In genomic region chr11:72207834-72208377, GRCm38 (mm10) we compare ENCODE assay signal across 7 mouse cellular contexts. TPM values are rescaled to one million over a fixed set of nuclear protein-coding genes. Genes with fewer than 3 reads are reported as not detected.
DNase-seq lines count a peak whose midpoint lies in the region; ATAC-seq and TF ChIP-seq lines count a peak whose summit lies in the region.

No protein-coding gene starts in this region.

- no peak for DNase-seq in testis, postnatal 10 days (ENCODE audit: low spot score)
- no peak for DNase-seq in hindbrain, embryonic 11.5 days (ENCODE audit: low spot score)
- DNase-seq in liver, embryonic 11.5 days (ENCODE audit: low spot score), result no peak
- no peak for DNase-seq in spleen, adult 18-20 months

- peak overlapping the region; percentile 91 for H3K4me3 ChIP-seq in testis, adult 2 months (ENCODE audit: control insufficient read depth, low read depth, low read length)
- H3K4me3 ChIP-seq in hindbrain, embryonic 11.5 days (ENCODE audit: low read depth, low read length), result peak overlapping the region; percentile 70
- H3K4me3 ChIP-seq in liver, embryonic 11.5 days (ENCODE audit: low read depth, low read length), result peak overlapping the region; percentile 85

- peak overlapping the region; percentile 62 for H3K9ac ChIP-seq in hindbrain, embryonic 11.5 days (ENCODE audit: low read depth, low read length)
- peak overlapping the region; percentile 83 for H3K9ac ChIP-seq in liver, embryonic 11.5 days (ENCODE audit: low read depth, low read length)

- no peaks in the 10 kb centered on the region for H3K9me3 ChIP-seq in hindbrain, embryonic 11.5 days (ENCODE audit: control insufficient read depth, low read length)
- no peaks in the 10 kb centered on the region for H3K9me3 ChIP-seq in liver, embryonic 11.5 days (ENCODE audit: control insufficient read depth, low read length)

- H3K27ac ChIP-seq in testis, adult 2 months (ENCODE audit: control insufficient read depth, insufficient read depth, low read depth, low read length), result peak overlapping the region; percentile 99
- no peak overlapping the region for H3K27ac ChIP-seq in hindbrain, embryonic 11.5 days (ENCODE audit: low read depth, low read length)
- no peak overlapping the region; the same call in 1 of the 2 replicates for H3K27ac ChIP-seq in liver, embryonic 11.5 days (ENCODE audit: low read depth, low read length)

- peak overlapping the region; percentile 77 for H3K4me2 ChIP-seq in hindbrain, embryonic 11.5 days (replicated peaks; ENCODE audit: low read depth, low read length)
- peak overlapping the region; percentile 95 for H3K4me2 ChIP-seq in liver, embryonic 11.5 days

- H3K27me3 ChIP-seq in testis, adult 2 months (ENCODE audit: control insufficient read depth, insufficient read depth, low read length), result no peaks in the 10 kb centered on the region
- no peaks in the 10 kb centered on the region for H3K27me3 ChIP-seq in hindbrain, embryonic 11.5 days (ENCODE audit: control insufficient read depth, insufficient read depth, low read length)
- H3K27me3 ChIP-seq in liver, embryonic 11.5 days (replicated peaks; ENCODE audit: control insufficient read depth, insufficient read depth, low read length), result no peaks in the 10 kb centered on the region

- TF ChIP-seq POLR2A in testis, adult 2 months (IDR thresholded peaks at IDR 0.05; ENCODE audit: control insufficient read depth, low read depth, low read length), result no peak

- H3K36me3 ChIP-seq in testis, adult 2 months (ENCODE audit: control insufficient read depth, insufficient read depth, low read length), result peaks cover 2% of the 10 kb centered on the region
- H3K36me3 ChIP-seq in hindbrain, embryonic 11.5 days (ENCODE audit: control insufficient read depth, insufficient read depth, low read length), result peaks cover 11% of the 10 kb centered on the region; the same call in 1 of the 2 replicates
- no peaks in the 10 kb centered on the region; the same call in 1 of the 2 replicates for H3K36me3 ChIP-seq in liver, embryonic 11.5 days (ENCODE audit: control insufficient read depth, insufficient read depth, low read length)

- H3K4me1 ChIP-seq in testis, adult 2 months (ENCODE audit: control insufficient read depth, insufficient read depth, low read length), result peaks cover 13% of the 10 kb centered on the region
- H3K4me1 ChIP-seq in hindbrain, embryonic 11.5 days (replicated peaks; ENCODE audit: control insufficient read depth, insufficient read depth, low read length), result peaks cover 8% of the 10 kb centered on the region; the same call in 1 of the 2 replicates
- peaks cover 11% of the 10 kb centered on the region for H3K4me1 ChIP-seq in liver, embryonic 11.5 days (replicated peaks; ENCODE audit: control insufficient read depth, insufficient read depth, low read length)

- TF ChIP-seq CTCF in testis, adult 2 months (IDR thresholded peaks at IDR 0.05; ENCODE audit: control insufficient read depth, insufficient read depth, insufficient replicate concordance, low read depth, low read length), result no peak

- no peak for ATAC-seq in hindbrain, embryonic 11.5 days (ENCODE audit: low FRiP score)
- no peak for ATAC-seq in liver, embryonic 11.5 days (replicated peaks; ENCODE audit: low FRiP score)
- no peak for ATAC-seq in frontal cortex, adult (ENCODE audit: low TSS enrichment)
- no peak; the same call in 1 of the 2 replicates for ATAC-seq in granulocyte monocyte progenitor cell, adult 5-6 weeks (replicated peaks; ENCODE audit: poor library complexity, severe bottlenecking)

- 21% methylated on average over 17 of the region's 17 CpGs for whole genome bisulfite sequencing in hindbrain, embryonic 11.5 days
- WGBS in liver, embryonic 11.5 days, result 12% methylated on average over 17 of the region's 17 CpGs

RNA-seq across cellular contexts. Expression of gene Txndc17, which starts 0.6 kb away (rescaled TPM):
- 15.8 and 17.5 TPM in 2 replicates for polyA plus RNA-seq in testis, adult 2 months (2012; rRNA removed)
- 169 and 181 TPM in 2 replicates for polyA plus RNA-seq in hindbrain, embryonic 11.5 days (2014; fragmentation: Nextera tagmentation; extraction: Ambion mirVana)
- polyA plus RNA-seq in liver, embryonic 11.5 days (2014; fragmentation: Nextera tagmentation; extraction: Ambion mirVana), result 144 and 153 TPM in 2 replicates
- 115 and 151 TPM in 2 replicates for total RNA-seq in granulocyte monocyte progenitor cell, adult 5-6 weeks (2014; fragmentation: Nextera tagmentation)
- 36.3 and 66.3 TPM in 2 replicates for total RNA-seq in granulocyte monocyte progenitor cell, adult 5-6 weeks (2017)

RNA-seq across cellular contexts. Expression of gene 4933427D14Rik, which starts 0.6 kb away (rescaled TPM):
- polyA plus RNA-seq in testis, adult 2 months (2012; rRNA removed), result 19.1 and 33.1 TPM in 2 replicates
- 15.6 and 17.8 TPM in 2 replicates for polyA plus RNA-seq in hindbrain, embryonic 11.5 days (2014; fragmentation: Nextera tagmentation; extraction: Ambion mirVana)
- 6.9 and 8.6 TPM in 2 replicates for polyA plus RNA-seq in liver, embryonic 11.5 days (2014; fragmentation: Nextera tagmentation; extraction: Ambion mirVana)
- 10.4 and 12.1 TPM in 2 replicates for total RNA-seq in granulocyte monocyte progenitor cell, adult 5-6 weeks (2014; fragmentation: Nextera tagmentation)
- total RNA-seq in granulocyte monocyte progenitor cell, adult 5-6 weeks (2017), result 7.2 and 34.4 TPM in 2 replicates

RNA-seq across cellular contexts. Expression of gene Gm43951, which starts 1.3 kb away (rescaled TPM):
- 0.78 and 1.1 TPM in 2 replicates for polyA plus RNA-seq in testis, adult 2 months (2012; rRNA removed)
- 0.11 TPM in 1 of 2 replicates, not detected in the other for polyA plus RNA-seq in hindbrain, embryonic 11.5 days (2014; fragmentation: Nextera tagmentation; extraction: Ambion mirVana)
- polyA plus RNA-seq in liver, embryonic 11.5 days (2014; fragmentation: Nextera tagmentation; extraction: Ambion mirVana), result not detected in 2 replicates
- total RNA-seq in granulocyte monocyte progenitor cell, adult 5-6 weeks (2014; fragmentation: Nextera tagmentation), result 0.21 TPM in 1 of 2 replicates, not detected in the other
- 1.0 and 1.1 TPM in 2 replicates for total RNA-seq in granulocyte monocyte progenitor cell, adult 5-6 weeks (2017)

RNA-seq across cellular contexts. Expression of gene Med31, which starts 7.5 kb away (rescaled TPM):
- polyA plus RNA-seq in testis, adult 2 months (2012; rRNA removed), result 21.5 and 23.5 TPM in 2 replicates
- polyA plus RNA-seq in hindbrain, embryonic 11.5 days (2014; fragmentation: Nextera tagmentation; extraction: Ambion mirVana), result 58.8 and 61.7 TPM in 2 replicates
- 27.5 and 29.8 TPM in 2 replicates for polyA plus RNA-seq in liver, embryonic 11.5 days (2014; fragmentation: Nextera tagmentation; extraction: Ambion mirVana)
- total RNA-seq in granulocyte monocyte progenitor cell, adult 5-6 weeks (2014; fragmentation: Nextera tagmentation), result 12.2 and 12.4 TPM in 2 replicates
- 12.7 and 20.9 TPM in 2 replicates for total RNA-seq in granulocyte monocyte progenitor cell, adult 5-6 weeks (2017)

RNA-seq across cellular contexts. Expression of gene Slc13a5, which starts 59.1 kb away (rescaled TPM):
- 34.1 and 37.6 TPM in 2 replicates for polyA plus RNA-seq in testis, adult 2 months (2012; rRNA removed)
- 0.29 and 0.32 TPM in 2 replicates for polyA plus RNA-seq in hindbrain, embryonic 11.5 days (2014; fragmentation: Nextera tagmentation; extraction: Ambion mirVana)
- not detected in 2 replicates for polyA plus RNA-seq in liver, embryonic 11.5 days (2014; fragmentation: Nextera tagmentation; extraction: Ambion mirVana)
- total RNA-seq in granulocyte monocyte progenitor cell, adult 5-6 weeks (2014; fragmentation: Nextera tagmentation), result not detected in 2 replicates
- not detected in 2 replicates for total RNA-seq in granulocyte monocyte progenitor cell, adult 5-6 weeks (2017)
